Mouse (Mus musculus): ENCODE data around the gene Elmo1.
"Not testable (repeated sequence)": the region's sequence is repeated elsewhere in the genome, so short reads cannot be mapped to it uniquely, and the experiment has no call there.

Elmo1 gene

DNA sequence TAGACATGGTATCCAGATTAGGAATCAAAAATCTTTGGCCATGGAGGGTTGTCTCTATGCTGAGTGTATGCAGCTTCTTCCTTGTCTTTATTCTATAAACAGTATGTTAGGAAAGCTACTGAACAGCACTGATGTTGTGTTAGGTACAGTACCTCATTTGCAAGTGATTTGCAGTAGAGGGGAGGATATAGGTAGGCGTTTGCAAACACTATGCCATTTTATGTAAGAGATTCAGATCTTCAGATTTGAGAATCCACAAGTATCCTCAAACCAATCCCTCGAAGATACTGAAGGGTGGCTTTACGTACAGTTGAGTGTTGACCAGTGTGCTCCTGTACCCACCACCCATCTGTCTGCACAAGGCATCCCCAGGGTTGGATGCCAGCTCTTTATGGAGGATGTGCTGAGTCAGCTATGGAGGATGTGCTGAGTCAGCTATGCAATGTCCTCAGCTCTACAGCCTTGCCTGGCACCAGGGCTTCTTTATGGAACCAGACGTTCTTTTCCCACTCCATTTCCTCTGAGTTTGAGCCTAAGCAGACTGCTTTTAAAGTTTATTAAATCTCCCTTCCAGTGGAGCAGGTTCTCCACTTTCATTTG, 465.6 kb downstream of the Elmo1 start:
- DNase-seq, result no peak

DNA sequence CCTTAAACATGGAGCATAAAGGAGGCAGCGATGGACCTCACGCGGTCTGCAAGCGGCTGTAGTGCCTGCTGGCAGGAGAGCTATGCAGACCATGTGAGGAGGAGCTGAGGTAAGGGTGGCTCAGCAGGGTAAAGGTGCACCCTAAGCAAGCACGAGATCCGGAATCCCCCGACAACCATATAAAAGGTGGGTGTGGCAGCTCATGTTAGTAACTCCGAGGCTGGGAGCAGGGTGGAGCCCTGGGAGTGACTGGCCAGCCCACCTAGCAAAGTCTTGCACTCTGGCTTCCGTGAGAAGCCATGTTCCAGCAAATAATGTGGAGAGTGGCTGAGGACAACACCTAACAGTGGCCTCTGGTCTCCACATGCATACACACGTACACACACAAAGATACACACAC, 466.3 kb downstream of the Elmo1 start:
- DNase-seq, result no peak

DNA sequence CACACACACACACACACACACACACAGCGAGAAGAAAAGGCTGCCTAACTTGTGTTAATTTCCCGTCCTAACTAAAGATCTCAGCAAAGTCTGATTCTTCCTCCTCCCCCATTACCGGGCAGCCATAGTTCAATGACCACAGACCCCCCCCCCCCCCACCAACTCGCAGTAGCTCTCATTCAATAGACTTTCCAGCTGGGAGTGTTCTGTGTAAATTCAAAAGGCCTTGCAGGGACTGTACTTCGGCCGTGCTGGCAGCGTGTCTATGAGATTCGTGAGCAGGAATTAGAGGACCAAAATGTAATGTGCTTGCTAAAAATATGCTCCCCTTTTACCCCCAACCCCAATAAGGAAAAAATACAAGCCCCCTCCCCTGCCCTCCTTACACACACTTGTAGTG, 466.8 kb downstream of the Elmo1 start:
- no peak for DNase-seq

DNA sequence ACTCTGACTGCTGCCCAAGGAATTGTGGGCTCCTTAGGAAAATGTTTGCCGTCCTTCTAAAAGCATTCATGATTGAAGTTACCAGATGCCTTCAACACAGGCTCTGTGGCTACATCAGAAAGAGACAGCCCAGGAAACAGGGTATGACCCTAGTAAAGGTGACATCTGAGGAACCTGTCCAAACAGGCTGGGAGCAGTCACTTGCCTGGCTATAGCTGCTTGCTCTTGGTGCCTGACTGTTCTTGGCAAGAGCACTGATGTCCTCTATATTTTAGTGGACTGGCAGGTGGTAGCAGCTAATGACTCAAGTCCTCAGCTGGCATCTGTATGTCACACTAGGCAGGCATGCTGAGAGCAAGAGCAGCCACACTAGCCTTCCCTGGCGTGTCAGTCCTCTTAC, 468.0 kb downstream of the Elmo1 start:
- DNase-seq, result peak; percentile 51

DNA sequence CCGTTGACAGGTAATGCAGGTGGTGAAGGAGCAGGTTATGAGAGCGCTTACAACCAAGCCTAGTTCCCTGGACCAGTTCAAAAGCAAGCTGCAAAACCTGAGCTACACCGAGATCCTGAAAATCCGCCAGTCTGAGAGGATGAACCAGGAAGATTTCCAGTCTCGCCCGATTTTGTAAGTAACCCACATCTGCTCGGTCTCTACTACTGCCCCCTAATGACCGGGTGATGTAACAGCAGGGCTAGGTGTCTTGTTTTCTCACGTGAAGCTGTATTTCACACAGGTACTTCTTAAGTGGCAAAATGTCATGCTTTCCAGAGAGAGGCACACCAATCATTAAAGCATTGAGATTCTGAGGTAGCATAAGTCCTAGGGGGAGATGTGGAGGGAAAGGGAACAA, 474.0 kb downstream of the Elmo1 start:
- DNase-seq, result no peak

DNA sequence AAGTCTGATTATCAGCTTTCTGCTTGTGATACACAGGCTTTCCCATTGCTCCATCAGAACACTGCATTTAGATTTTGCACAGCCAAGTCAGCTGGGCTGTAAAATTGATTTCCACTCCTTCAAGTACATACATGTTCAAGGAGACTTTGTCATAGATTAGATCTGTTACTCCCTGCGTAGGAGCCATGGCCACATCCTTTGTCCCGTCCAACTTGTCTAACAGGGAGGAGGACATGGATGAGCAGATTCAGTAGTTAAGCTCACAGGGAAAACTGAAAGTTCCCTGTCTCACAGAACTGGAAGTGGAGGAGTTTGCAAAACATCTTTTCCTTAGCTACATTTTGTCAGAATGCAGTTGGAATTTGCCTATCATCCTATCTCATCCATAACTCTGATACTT, 484.8 kb downstream of the Elmo1 start:
- no peak for DNase-seq

GRCm38 (mm10) chr13:20585868-20586267, 495.5 kb downstream of the Elmo1 start:
- no peak for DNase-seq

DNA sequence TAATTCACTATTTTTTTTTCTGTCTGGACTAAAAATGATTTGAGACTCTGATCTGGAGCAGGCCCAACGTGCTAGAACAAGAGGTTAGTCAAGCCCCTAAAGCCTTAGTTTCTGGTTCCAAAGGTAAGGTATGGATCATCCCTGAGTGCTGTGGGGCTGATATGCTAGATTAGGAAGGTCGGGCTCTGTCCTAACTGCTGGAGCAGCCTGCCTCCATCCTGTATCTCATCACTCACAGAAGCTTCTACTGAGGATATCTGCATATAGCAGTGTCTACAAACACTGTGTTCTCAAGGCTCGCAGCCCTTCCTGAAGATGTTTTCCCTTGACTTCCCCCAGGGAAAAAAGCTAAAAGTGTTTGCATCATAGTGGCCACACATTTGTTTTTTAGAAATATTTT, 496.1 kb downstream of the Elmo1 start:
- DNase-seq, result no peak

DNA sequence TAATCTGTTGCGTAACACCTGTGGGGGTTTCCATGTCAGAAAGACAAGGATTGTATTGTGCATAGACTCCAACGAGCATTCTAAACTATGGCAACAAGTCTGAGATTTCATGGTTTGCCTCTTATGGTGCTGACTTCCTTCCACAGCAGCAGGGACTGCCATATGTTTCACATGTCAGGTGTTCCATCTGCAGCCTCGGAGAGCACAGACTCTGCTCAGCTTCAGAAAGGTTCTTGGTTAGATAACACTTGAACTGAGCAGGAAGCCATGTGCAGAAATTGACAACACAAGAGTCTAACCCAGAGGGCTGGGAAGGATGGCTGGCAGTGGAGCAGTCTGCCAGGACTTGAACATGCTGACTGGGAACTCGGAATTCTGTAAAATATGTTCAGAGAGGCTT, 500.6 kb downstream of the Elmo1 start:
- no peak for DNase-seq

GRCm38 (mm10) chr13:20597307-20597706, 506.9 kb downstream of the Elmo1 start:
- DNase-seq, result peak; percentile 13

- no peak for DNase-seq
Observed at GRCm38 (mm10) chr13:20598618-20599017, 508.2 kb downstream of the Elmo1 start.

DNA sequence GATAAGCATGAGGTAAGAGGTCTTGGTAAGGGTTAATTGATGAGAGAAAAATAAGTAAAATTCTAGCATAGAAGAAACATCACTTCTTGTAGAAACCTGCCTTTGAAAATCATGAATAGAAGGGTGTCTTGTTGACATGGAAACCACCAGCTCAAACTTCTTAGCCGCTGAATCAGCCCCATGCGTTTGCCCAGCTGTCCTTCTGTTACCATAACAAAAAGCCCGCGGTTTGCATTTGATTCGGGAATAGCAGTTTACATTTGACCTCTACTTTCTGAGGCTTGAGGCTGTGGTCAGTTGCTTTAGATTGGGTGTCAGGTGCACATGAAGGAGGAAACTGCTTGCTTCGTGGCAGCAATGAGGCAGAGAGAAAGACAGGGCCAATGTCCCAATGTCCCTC, 509.9 kb downstream of the Elmo1 start:
- no peak for DNase-seq

GRCm38 (mm10) chr13:20601421-20601820, 511.0 kb downstream of the Elmo1 start:
- DNase-seq, result no peak

GRCm38 (mm10) chr13:20606891-20607290, 516.5 kb downstream of the Elmo1 start:
- no peak for DNase-seq

- DNase-seq, result no peak
Observed at GRCm38 (mm10) chr13:20609003-20609688, 518.8 kb downstream of the Elmo1 start.

DNA sequence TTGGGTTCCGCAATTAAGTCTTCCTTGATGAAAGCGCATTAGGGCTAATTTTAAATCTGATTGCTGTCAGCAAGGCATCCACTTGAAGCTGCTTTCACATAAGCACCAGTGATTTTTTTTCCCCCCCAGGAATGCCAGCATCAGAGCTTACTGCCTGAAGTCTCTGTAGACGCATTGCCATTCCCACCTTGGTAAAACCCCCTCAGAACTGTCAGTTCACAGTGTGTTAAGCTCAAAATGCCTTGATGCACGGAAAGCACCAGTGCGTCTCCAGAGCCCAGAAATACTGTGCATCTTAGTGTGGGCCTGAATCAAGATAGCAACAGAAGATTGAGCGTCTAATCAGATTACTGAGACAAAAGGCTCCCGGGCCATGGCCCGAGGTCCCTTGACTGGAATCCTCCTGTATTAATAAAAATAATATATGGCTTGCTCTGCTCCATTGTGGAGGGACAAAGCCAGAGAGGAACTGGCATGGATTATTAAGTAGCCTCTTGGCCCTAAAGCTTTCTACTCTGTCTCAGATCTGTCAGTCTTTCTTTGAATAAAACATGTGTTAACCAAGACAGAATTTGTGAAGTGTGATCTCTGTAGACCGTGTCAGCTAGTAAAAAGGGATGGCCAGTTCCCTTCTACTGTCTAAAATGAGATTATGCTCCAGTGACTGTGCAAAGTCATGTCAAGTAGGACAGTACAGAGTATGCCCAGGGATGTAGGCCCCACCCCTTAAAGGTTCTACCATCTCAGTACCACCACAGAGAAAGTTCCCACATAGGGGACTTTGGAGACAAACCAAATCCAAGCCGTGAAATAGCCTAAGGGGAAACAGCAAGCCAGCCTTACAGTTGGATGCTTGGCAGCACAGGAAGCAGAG, 525.4 kb downstream of the Elmo1 start:
- DNase-seq, result no peak

DNA sequence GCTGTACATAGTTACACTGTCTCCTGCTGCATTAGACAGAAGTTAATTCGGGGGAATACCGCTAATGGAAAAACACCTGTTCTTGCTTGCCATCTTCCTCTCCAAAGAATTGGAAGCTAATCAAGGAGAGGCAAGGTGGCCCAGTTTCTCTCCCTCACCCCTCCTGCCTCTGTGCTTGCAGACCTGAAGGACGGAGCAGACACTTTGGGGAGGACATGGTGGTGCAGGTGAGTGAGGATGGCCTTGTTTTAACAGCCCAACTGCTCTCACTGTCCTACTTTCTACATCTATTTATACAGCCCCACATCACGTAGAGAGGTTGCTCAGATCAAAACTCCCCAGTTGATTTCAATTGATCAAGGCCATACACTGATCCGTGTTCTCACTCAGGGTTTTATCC, 529.5 kb downstream of the Elmo1 start:
- DNase-seq, result no peak

DNA sequence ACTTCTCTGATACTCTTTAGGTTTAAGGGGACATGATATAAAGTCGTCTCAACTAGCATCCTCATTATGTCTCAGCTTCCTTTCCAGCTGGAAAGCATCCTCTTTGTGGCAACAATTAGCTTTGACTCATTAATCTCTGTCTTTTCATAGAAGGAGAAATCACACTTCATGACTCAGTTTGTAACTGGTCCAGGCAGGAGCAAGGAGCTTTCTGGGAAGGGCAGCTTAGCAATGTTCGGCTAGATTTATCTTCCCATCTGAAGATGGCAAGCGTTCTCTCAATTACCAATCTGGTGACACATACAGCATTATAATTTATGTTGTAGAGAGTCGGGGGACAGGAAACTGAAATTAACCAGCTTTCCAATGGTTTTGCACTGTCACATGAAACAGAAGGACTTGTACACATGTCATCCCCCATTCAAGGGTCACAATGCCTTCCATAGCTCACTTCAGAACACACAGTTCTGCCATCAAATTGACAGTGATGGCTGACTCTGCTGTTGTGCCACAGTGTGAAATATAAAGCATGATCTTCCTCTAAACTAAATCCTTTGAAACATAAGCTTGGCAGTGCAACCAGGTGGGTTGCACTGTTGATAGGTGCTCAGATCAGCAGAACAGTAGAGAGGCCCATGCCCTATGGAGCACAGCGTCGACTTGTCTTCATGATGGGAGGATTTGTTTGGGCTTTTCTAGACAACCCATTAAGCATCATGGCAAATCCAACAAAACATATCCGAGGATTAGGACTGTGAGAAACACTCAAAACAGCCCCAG, 532.9 kb downstream of the Elmo1 start:
- DNase-seq, result no peak

GRCm38 (mm10) chr13:20627796-20628195, 537.4 kb downstream of the Elmo1 start:
- no peak for DNase-seq

- no peak for DNase-seq
Observed at GRCm38 (mm10) chr13:20632477-20632876, 542.1 kb downstream of the Elmo1 start.

DNA sequence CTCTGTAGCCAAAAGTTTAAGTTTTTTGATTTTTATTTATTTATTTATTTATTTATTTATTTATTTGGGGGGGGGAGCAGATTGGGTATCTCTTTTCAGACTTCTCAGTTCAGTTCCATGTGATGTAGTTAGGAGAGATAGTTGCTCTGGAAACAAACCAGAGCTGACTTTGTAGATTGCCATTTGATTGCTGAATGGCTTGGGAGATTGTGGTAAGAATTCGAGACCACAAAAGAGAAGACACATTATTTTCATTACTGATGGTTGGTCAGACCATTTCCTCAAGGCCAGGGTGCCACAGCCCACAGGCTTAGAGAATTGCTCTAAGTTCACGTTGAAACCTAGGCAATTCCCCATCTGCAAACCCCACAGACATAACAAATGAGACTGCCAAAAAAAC, 544.3 kb downstream of the Elmo1 start:
- not testable (repeated sequence) for DNase-seq

DNA sequence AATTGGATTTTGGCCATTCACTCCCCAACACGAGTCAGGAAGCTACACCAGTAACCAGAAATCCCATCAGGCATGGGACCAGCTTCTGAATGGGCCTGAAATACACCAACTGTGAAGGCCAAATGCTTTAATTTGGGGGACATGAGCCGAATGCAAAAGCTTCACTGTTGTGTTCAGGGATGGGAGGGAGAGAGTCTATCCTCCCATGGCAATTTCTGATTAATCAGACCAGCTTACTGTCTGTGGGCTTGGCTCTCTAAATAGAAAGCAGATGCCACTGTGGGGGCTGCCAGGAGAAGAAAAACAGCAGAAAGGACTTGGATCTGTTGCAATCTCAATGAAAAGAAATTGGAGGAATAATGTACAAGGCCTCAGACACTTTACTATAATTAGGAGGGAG, 545.2 kb downstream of the Elmo1 start:
- peak; percentile 30 for DNase-seq
